Mouse (Mus musculus): ENCODE data around the gene Pcna.
"Not testable (repeated sequence)": the region's sequence is repeated elsewhere in the genome, so short reads cannot be mapped to it uniquely, and the experiment has no call there.

Pcna gene

GRCm38 (mm10) chr2:132252542-132253528 is at the start of gene Pcna:
TSS of gene Pcna (minus strand) at chr2:132253314.
- DNase-seq = peak; percentile 95

- no peak for DNase-seq
These were observed 48.3 kb upstream of the Pcna start for GRCm38 (mm10) chr2:132301436-132301835.

GRCm38 (mm10) chr2:132298250-132298649 is 45.1 kb upstream of the Pcna start:
- no peak for DNase-seq

- no peak for DNase-seq
These were observed 40.8 kb upstream of the Pcna start for GRCm38 (mm10) chr2:132293694-132294450.

- peak; percentile 79 for DNase-seq
These were observed 39.0 kb upstream of the Pcna start for GRCm38 (mm10) chr2:132292083-132292482.

- DNase-seq = peak; percentile 45
These were observed 38.2 kb upstream of the Pcna start for GRCm38 (mm10) chr2:132291265-132291664.

GRCm38 (mm10) chr2:132290808-132291207 is 37.7 kb upstream of the Pcna start:
- DNase-seq = no peak

GRCm38 (mm10) chr2:132289213-132289612 is 36.1 kb upstream of the Pcna start:
- not testable (repeated sequence) for DNase-seq

GRCm38 (mm10) chr2:132286376-132287076 is 33.4 kb upstream of the Pcna start:
- peak; percentile 73 for DNase-seq

- DNase-seq = not testable (repeated sequence)
These were observed 32.6 kb upstream of the Pcna start for GRCm38 (mm10) chr2:132285722-132286121.

- no peak for DNase-seq
These were observed 31.5 kb upstream of the Pcna start for GRCm38 (mm10) chr2:132284492-132285139.

GRCm38 (mm10) chr2:132283236-132284070 is 30.3 kb upstream of the Pcna start:
- DNase-seq = no peak

- no peak for DNase-seq
These were observed 29.5 kb upstream of the Pcna start for GRCm38 (mm10) chr2:132282453-132283174.

GRCm38 (mm10) chr2:132281560-132282452 is 28.7 kb upstream of the Pcna start:
- DNase-seq = no peak

- DNase-seq = no peak
These were observed 27.5 kb upstream of the Pcna start for GRCm38 (mm10) chr2:132280518-132281120.

- no peak for DNase-seq
These were observed 26.9 kb upstream of the Pcna start for GRCm38 (mm10) chr2:132279978-132280377.

GRCm38 (mm10) chr2:132279336-132279882 is 26.3 kb upstream of the Pcna start:
- DNase-seq = no peak

GRCm38 (mm10) chr2:132278273-132278853 is 25.2 kb upstream of the Pcna start:
- DNase-seq = no peak

GRCm38 (mm10) chr2:132276249-132276648 is 23.1 kb upstream of the Pcna start:
- no peak for DNase-seq

Measured in cerebellum, adult 11-12 months (tissue).